Mouse (Mus musculus) midbrain, embryonic 10.5 days (tissue): ENCODE data around the gene Olfr152. TPM values are rescaled to one million over a fixed set of nuclear protein-coding genes. Genes with fewer than 3 reads are reported as not detected.

Experiments used
- DNase-seq: peaks from one replicate; pipeline ENCODE4 v3.0.0-alpha.2; 2017; ENCODE audit warnings: low spot score
- H3K27ac ChIP-seq: fragments of 300-500 bp; sonication (generic); replicated peaks from 2 replicates; pipeline ENCODE4 v1.5.1; 2016; ENCODE audit warnings: mild to moderate bottlenecking
- H3K27me3 ChIP-seq: fragments of 300-500 bp; sonication (generic); 2 replicates; pipeline ENCODE4 v1.6.1; 2016; ENCODE audit warnings: low read depth, mild to moderate bottlenecking; ENCODE audit not compliant: poor library complexity, severe bottlenecking
- H3K36me3 ChIP-seq: fragments of 300-500 bp; sonication (generic); 2 replicates; pipeline ENCODE4 v1.6.1; 2016; ENCODE audit warnings: mild to moderate bottlenecking, moderate library complexity
- H3K4me1 ChIP-seq: fragments of 300-500 bp; sonication (generic); 2 replicates; pipeline ENCODE4 v1.6.1; 2016
- H3K4me3 ChIP-seq: fragments of 300-500 bp; sonication (generic); 2 replicates; pipeline ENCODE4 v1.5.1; 2016; ENCODE audit warnings: mild to moderate bottlenecking, moderate library complexity
- H3K9me3 ChIP-seq: fragments of 300-500 bp; sonication (generic); replicated peaks from 2 replicates; pipeline ENCODE4 v1.6.1; 2016; ENCODE audit warnings: mild to moderate bottlenecking
- WGBS: fragments of 180-500 bp; shearing (Covaris S2); methylation state at CpG from one replicate; pipeline ENCODE4 v1.1.7; 2016; 5-methylcytosine and 5-hydroxymethylcytosine counted together
- polyA plus RNA-seq: library from polyadenylated mRNA; unstranded; fragments of >200 nt; fragmentation: Nextera tagmentation; extraction: Ambion mirVana; gene quantifications from 2 replicates; pipeline ENCODE4 v1.2.1, GENCODE M21; 2016

Olfr152 gene
- not detected in 2 replicates for polyA plus RNA-seq

DNA sequence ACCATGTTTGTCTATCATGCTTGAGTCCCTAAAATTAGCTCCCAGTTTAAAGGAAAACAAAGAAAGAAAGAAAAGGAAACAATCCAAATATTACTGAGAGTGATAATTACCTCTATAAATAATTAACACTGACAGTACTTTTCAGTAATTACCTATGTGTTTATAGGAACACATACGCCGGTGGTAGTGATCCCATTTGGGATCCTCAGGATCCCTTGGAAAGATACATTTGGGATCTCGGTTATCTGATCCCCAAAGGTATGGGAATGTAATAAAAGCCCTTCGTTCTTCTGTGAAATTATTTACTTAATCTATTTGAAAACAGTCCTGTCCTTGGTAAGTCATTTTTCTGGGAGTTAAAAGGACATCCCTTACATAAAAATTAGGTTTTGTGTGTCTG lies at the start of gene Olfr152:
Gene Olfr152, plus strand, starts transcription at position 301 of the 400 bp plus-strand sequence.
- no peak for DNase-seq
- 81% methylated on average over 4 of the region's 4 CpGs for WGBS
- H3K4me3 ChIP-seq: no peak within 1 kb of the TSS
- no peak within 1 kb of the TSS for H3K27ac ChIP-seq
- H3K27me3 ChIP-seq: no peaks in the 10 kb centered on the region
- H3K36me3 ChIP-seq: no peaks in the 10 kb centered on the region
- H3K4me1 ChIP-seq: no peaks in the 10 kb centered on the region
- no peaks in the 10 kb centered on the region for H3K9me3 ChIP-seq

DNA sequence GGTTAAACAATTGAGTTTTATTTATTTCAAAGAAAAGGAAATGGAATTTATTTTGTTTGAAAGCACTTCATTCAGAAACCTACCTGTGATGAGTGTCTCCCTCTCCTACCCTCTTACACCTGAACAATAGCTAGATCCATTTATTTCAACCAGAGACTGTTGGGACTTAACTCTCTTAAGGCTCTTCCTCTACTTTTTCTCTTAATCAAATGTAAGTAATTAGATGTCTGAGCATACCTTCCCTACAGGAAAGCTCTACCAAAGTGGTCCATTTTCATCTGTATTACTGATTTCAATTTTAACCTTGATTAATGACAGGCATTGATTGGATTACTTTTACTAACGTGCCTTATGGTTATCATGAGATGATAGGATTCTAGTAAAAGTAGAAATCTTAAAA lies 39.4 kb upstream of the Olfr152 start, which contains the start of gene Olfr1138:
Gene Olfr1138, minus strand, starts transcription at position 101 of the 400 bp plus-strand sequence.
- Histone ChIP-seq H3K4me1 (no peaks in the 10 kb centered on the region), H3K9me3 (no peaks in the 10 kb centered on the region), H3K27me3 (no peaks in the 10 kb centered on the region), H3K27ac (no peak within 1 kb of the TSS), H3K36me3 (no peaks in the 10 kb centered on the region), H3K4me3 (no peak within 1 kb of the TSS)
- DNase-seq: no peak
- WGBS: 90% methylated on average over 1 of the region's 1 CpGs

DNA sequence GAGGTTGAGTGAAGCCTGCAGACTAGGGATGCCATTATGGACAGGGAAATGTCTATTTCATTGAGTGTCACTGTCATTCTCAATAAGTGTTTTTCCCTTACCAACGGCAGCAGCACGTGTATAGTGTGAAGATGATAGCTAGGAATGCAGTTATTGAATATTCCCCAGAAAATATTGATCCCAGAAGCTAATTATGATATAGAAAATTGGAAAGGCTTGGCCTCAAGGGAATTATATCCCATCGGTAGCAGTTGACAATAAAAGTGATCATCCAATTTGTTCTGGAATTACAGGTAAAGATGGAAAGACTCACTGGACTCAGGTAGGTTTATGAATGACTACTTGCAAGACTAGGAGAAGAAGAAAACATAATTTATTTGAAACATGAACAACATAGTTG lies 35.8 kb upstream of the Olfr152 start, which contains the start of gene Olfr1140:
Gene Olfr1140, plus strand, starts transcription at position 301 of the 400 bp plus-strand sequence.
- no peak within 1 kb of the TSS for H3K4me3 ChIP-seq
- no peak for DNase-seq
- 82% methylated on average over 3 of the region's 3 CpGs for WGBS
- no peak within 1 kb of the TSS for H3K27ac ChIP-seq
- H3K4me1 ChIP-seq: no peaks in the 10 kb centered on the region
- H3K36me3 ChIP-seq: no peaks in the 10 kb centered on the region
- H3K9me3 ChIP-seq: no peaks in the 10 kb centered on the region
- H3K27me3 ChIP-seq: no peaks in the 10 kb centered on the region

DNA sequence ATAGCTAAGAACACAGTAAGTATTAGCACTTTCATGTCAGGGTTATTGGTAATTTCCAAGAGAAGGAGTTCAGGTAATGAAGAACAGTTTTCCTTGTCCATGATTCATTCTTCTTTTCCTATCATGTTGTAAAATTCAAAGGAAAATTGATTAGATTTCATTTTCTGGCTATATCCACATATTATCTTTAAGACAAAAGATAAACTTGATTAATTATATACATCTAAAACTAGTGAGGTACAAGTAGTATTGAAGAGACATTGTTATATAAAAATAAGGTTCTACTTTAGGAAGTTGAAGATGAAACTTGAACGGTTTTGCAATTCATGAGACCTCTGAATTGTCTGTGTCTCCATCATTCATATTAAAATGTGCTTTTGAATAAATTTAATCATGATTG lies 25.4 kb upstream of the Olfr152 start, which contains the start of gene Olfr1141:
Gene Olfr1141, minus strand, starts transcription at position 101 of the 400 bp plus-strand sequence.
- Histone ChIP-seq H3K36me3 (no peaks in the 10 kb centered on the region), H3K9me3 (no peaks in the 10 kb centered on the region), H3K4me3 (no peak within 1 kb of the TSS), H3K27ac (no peak within 1 kb of the TSS), H3K4me1 (no peaks in the 10 kb centered on the region), H3K27me3 (no peaks in the 10 kb centered on the region)
- 98% methylated on average over 1 of the region's 1 CpGs for WGBS
- no peak for DNase-seq

DNA sequence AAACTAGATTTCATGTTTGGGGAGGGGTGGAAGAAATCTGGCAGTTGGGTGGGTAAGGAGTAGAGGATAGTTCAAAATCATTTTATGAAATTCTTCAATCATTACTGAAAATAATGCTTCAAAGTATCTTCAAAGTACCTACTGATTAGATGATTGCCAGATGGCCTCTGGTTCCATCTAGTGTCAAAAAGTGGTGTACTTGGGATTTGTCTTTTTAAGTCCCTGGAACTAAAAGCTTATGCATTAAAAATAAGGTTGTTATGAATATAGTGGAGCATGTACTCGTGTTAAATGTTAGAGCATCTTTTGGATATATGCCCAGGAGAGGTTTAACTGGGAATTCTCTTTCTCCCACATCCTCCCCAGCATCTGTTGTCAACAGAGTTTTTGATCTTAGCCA lies 3.1 kb upstream of the Olfr152 start:
- Histone ChIP-seq H3K27ac (no peak overlapping the region), H3K4me1 (no peaks in the 10 kb centered on the region), H3K36me3 (no peaks in the 10 kb centered on the region), H3K27me3 (no peaks in the 10 kb centered on the region), H3K4me3 (no peak overlapping the region), H3K9me3 (no peaks in the 10 kb centered on the region)
- no peak for DNase-seq
- 76% methylated on average over 1 of the region's 1 CpGs for WGBS

DNA sequence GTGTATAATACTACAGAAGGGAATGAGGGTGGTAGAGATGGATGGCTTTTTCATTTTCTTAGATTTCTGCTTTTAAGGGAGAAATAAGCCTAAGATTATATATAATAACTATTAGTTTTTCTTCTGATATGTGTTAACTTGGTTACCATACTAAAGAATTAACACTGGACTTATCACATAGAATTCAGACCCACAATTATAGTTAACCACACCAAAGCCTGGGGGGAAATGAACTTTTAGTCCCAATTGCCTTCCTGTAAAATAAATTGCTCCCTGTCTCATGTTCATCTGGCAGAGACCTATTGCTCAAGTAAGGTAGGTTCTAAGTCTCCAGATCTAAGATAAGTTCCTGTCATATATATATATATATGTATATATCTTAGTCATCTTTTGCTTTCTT lies 21.0 kb downstream of the Olfr152 start, which contains the start of gene Olfr1143:
Gene Olfr1143, plus strand, starts transcription at position 301 of the 400 bp plus-strand sequence.
- H3K4me1 ChIP-seq: no peaks in the 10 kb centered on the region
- H3K27me3 ChIP-seq: no peaks in the 10 kb centered on the region
- H3K4me3 ChIP-seq: no peak within 1 kb of the TSS
- H3K27ac ChIP-seq: no peak within 1 kb of the TSS
- no peaks in the 10 kb centered on the region for H3K9me3 ChIP-seq
- DNase-seq: no peak
- H3K36me3 ChIP-seq: no peaks in the 10 kb centered on the region

DNA sequence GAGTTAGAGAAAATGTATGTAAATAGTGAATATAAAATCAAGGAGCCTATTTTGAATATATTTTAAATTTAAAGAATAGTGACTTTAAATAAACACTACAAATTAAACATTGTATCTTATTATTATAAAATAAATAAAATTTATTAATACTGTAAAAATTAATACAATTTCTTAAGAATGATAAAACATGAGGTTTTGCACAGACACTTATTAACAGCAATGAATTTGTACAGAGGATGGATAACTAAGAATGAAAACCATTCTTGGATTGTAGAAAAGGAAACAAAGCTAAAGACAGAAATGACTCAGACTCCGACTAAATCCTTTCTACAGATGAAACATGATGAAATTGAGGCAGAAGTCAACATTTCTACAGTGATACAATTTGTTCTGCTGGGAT lies 30.2 kb downstream of the Olfr152 start, which contains the start of gene Olfr1145:
Gene Olfr1145, plus strand, starts transcription at position 301 of the 400 bp plus-strand sequence.
- no peak for DNase-seq
- Histone ChIP-seq H3K27me3 (no peaks in the 10 kb centered on the region), H3K27ac (no peak within 1 kb of the TSS), H3K9me3 (no peaks in the 10 kb centered on the region), H3K36me3 (no peaks in the 10 kb centered on the region), H3K4me3 (no peak within 1 kb of the TSS), H3K4me1 (no peaks in the 10 kb centered on the region)
- 90% methylated on average over 1 of the region's 1 CpGs for WGBS

DNA sequence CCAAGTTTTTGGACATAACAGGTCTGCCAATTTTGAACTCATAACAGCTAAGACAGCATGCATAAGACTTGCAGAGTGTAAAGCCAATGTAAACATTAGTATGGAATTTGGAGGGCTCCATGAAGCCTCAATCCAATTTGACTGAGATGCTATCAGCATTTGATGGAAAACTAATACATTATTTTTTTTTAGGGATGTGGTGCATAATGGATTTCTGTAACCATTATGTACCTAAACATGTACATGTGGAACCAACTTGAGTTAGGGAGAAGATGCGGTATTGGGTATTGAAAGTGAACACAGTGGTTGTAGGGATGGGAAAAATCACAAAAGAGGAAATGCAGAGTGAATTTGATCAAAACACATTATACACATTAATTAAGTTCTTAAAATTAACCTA lies 51.0 kb downstream of the Olfr152 start, which contains the start of gene Olfr1148:
Gene Olfr1148, plus strand, starts transcription at position 301 of the 400 bp plus-strand sequence.
- Histone ChIP-seq H3K27me3 (no peaks in the 10 kb centered on the region), H3K36me3 (no peaks in the 10 kb centered on the region), H3K9me3 (no peaks in the 10 kb centered on the region), H3K27ac (no peak within 1 kb of the TSS), H3K4me3 (no peak within 1 kb of the TSS), H3K4me1 (no peaks in the 10 kb centered on the region)
- WGBS: 97% methylated on average over 1 of the region's 1 CpGs
- DNase-seq: no peak

Other genes starting within 250 kb of the Olfr152 start
- gene Olfr153, start 247.7 kb upstream of the Olfr152 start, polyA plus RNA-seq: not detected in 2 replicates
- gene Olfr1128, start 233.9 kb upstream of the Olfr152 start, polyA plus RNA-seq: not detected in 2 replicates
- gene Olfr1129, start 205.6 kb upstream of the Olfr152 start, polyA plus RNA-seq: not detected in 2 replicates
- not detected in 2 replicates for gene Olfr1130, start 173.3 kb upstream of the Olfr152 start, polyA plus RNA-seq
- gene Olfr1131, start 152.4 kb upstream of the Olfr152 start, polyA plus RNA-seq: not detected in 2 replicates
- not detected in 2 replicates for gene Olfr1132, start 141.9 kb upstream of the Olfr152 start, polyA plus RNA-seq
- not detected in 2 replicates for gene Olfr1133, start 132.1 kb upstream of the Olfr152 start, polyA plus RNA-seq
- not detected in 2 replicates for gene Olfr1134, start 121.0 kb upstream of the Olfr152 start, polyA plus RNA-seq
- gene Olfr1135, start 105.8 kb upstream of the Olfr152 start, polyA plus RNA-seq: not detected in 2 replicates
- gene Olfr1136, start 85.5 kb upstream of the Olfr152 start, polyA plus RNA-seq: not detected in 2 replicates
- gene Olfr1137, start 66.3 kb upstream of the Olfr152 start, polyA plus RNA-seq: not detected in 2 replicates
- gene Olfr1138, start 39.5 kb upstream of the Olfr152 start, polyA plus RNA-seq: not detected in 2 replicates
- gene Olfr1140, start 35.7 kb upstream of the Olfr152 start, polyA plus RNA-seq: not detected in 2 replicates
- gene Olfr1141, start 25.5 kb upstream of the Olfr152 start, polyA plus RNA-seq: not detected in 2 replicates
- not detected in 2 replicates for gene Olfr1143, start 21.1 kb downstream of the Olfr152 start, polyA plus RNA-seq
- not detected in 2 replicates for gene Olfr1145, start 30.3 kb downstream of the Olfr152 start, polyA plus RNA-seq
- gene Olfr1148, start 51.0 kb downstream of the Olfr152 start, polyA plus RNA-seq: not detected in 2 replicates
- gene Olfr1150-ps1, start 64.5 kb downstream of the Olfr152 start, polyA plus RNA-seq: not detected in 2 replicates
- not detected in 2 replicates for gene Olfr1151, start 76.4 kb downstream of the Olfr152 start, polyA plus RNA-seq
- 0.01 and 0.02 TPM in 2 replicates for gene Olfr1152, start 87.0 kb downstream of the Olfr152 start, polyA plus RNA-seq
- gene Olfr1153, start 115.5 kb downstream of the Olfr152 start, polyA plus RNA-seq: not detected in 2 replicates
- gene Olfr1154, start 125.7 kb downstream of the Olfr152 start, polyA plus RNA-seq: not detected in 2 replicates
- gene Olfr1155, start 165.7 kb downstream of the Olfr152 start, polyA plus RNA-seq: not detected in 2 replicates
- gene Olfr1156, start 173.6 kb downstream of the Olfr152 start, polyA plus RNA-seq: not detected in 2 replicates
- gene Olfr1157, start 188.8 kb downstream of the Olfr152 start, polyA plus RNA-seq: not detected in 2 replicates
- gene Olfr74, start 195.2 kb downstream of the Olfr152 start, polyA plus RNA-seq: not detected in 2 replicates
- not detected in 2 replicates for gene Olfr1158, start 210.6 kb downstream of the Olfr152 start, polyA plus RNA-seq
- not detected in 2 replicates for gene Olfr1160, start 228.8 kb downstream of the Olfr152 start, polyA plus RNA-seq
- gene Olfr1161, start 243.3 kb downstream of the Olfr152 start, polyA plus RNA-seq: not detected in 2 replicates